Mouse (Mus musculus) small intestine, adult 10 weeks (tissue): ENCODE results near the gene Zfp53. TPM values are rescaled to one million over a fixed set of nuclear protein-coding genes. Genes with fewer than 3 reads are reported as not detected.

Experiments
- polyA plus RNA-seq: library from polyadenylated mRNA; stranded (reverse); fragments of 350-450 nt; fragmentation: Illumina TruSeq; extraction: RNeasy Lipid Tissue Mini Kit (QIAGEN cat#74804); gene quantifications from one replicate; pipeline ENCODE4 v1.2.3, GENCODE M21; 2014; ENCODE audit warnings: low replicate concordance

The Zfp53 gene
- polyA plus RNA-seq = 64.2 TPM

GRCm38 (mm10) chr17:21488760-21489499, at the start of gene Zfp53:
Gene Zfp53 (plus strand): TSS chr17:21488998.

GRCm38 (mm10) chr17:21450138-21450704, 38.6 kb upstream of the Zfp53 start, which contains the start of gene Zfp51:
Gene Zfp51 (plus strand): TSS chr17:21450374.

GRCm38 (mm10) chr17:21535096-21536001, 46.6 kb downstream of the Zfp53 start, which contains the start of gene Zfp52:
Gene Zfp52 (plus strand): TSS chr17:21535539.

Other genes with a start within 250 kb of the Zfp53 start
- not detected for gene Vmn1r235, start 232.6 kb upstream of the Zfp53 start, polyA plus RNA-seq
- not detected for gene Vmn1r236, start 206.1 kb upstream of the Zfp53 start, polyA plus RNA-seq
- not detected for gene Vmn1r237, start 177.1 kb upstream of the Zfp53 start, polyA plus RNA-seq
- 15.6 TPM for gene Zfp677, start 105.2 kb upstream of the Zfp53 start, polyA plus RNA-seq
- gene Zfp54, start 65.8 kb upstream of the Zfp53 start, polyA plus RNA-seq = 42.0 TPM
- 60.4 TPM for gene Zfp51, start 38.6 kb upstream of the Zfp53 start, polyA plus RNA-seq
- 18.7 TPM for gene Zfp52, start 46.5 kb downstream of the Zfp53 start, polyA plus RNA-seq
- 54.0 TPM for gene Zfp948, start 78.0 kb downstream of the Zfp53 start, polyA plus RNA-seq
- gene Zfp983, start 161.6 kb downstream of the Zfp53 start, polyA plus RNA-seq = 39.7 TPM
- gene Gm10226, start 202.9 kb downstream of the Zfp53 start, polyA plus RNA-seq = 44.6 TPM
- gene Zfp760, start 218.7 kb downstream of the Zfp53 start, polyA plus RNA-seq = 26.7 TPM
- 11.9 TPM for gene Zfp229, start 241.8 kb downstream of the Zfp53 start, polyA plus RNA-seq